Mouse (Mus musculus) granulocyte monocyte progenitor cell, adult 5-6 weeks (primary cell): ENCODE measurements around the gene Slc6a18. TPM values are rescaled to one million over a fixed set of nuclear protein-coding genes. Genes with fewer than 3 reads are reported as not detected.

Experiments used
- ATAC-seq: replicated peaks from 2 replicates; pipeline ENCODE4 v1.8.0; 2016; ENCODE audit warnings: mild to moderate bottlenecking, moderate TSS enrichment, inconsistent platforms; ENCODE audit not compliant: poor library complexity, severe bottlenecking
- total RNA-seq, 2 experiments: library from RNA; stranded (forward) in 1 of 2; stranded (reverse) in 1 of 2; fragments of 200-712, 200-1000 nt in 1 of 2; fragments of >200 nt in 1 of 2; fragmentation: Nextera tagmentation in 1 of 2; gene quantifications; 2 replicates each; pipeline ENCODE4 v1.2.3; 2014 to 2017

Slc6a18 gene
- total RNA-seq, 2 experiments from 2014 or later = not detected

DNA sequence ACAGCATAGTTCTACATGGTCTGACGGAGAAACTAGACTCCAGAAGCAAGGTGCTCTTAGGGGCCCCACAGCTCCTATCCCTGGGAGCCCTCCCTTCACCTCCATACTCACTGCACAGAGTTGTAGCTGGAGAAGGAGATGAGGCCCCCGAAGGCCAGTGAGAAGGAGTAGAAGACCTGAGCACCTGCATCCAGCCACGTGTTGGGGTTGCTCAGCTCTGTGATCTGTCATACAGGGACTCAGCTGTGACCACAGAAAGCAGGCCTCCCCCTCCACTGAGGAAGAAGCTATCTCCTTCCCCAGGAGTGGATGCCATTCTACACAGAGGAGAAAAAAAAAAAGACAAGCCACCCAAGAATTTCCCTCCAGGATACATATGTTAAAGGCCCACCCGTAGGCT lies 11.1 kb upstream of the Slc6a18 start:
- ATAC-seq = no peak

- no peak for ATAC-seq
These were observed 9.8 kb upstream of the Slc6a18 start for GRCm38 (mm10) chr13:73687601-73688000.

DNA sequence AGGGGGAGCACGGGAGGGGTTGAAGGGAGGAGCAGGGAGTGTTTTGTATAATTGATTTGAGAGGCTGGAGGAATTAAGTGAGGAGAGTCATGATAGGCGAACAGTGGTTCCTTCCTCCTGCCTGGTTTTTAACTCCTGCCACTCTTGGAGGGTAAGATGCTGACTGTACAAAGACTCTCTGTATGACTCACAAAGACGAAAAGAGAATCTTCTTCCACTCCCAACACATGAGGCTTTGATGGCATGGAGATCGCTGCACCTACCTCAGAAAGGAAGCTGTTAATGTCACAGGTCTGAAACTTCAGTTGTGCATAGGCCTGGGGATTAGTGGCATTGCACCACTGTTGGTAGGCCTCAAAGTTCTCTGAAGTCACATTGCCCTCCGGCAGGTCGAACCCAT lies 7.7 kb upstream of the Slc6a18 start:
- no peak for ATAC-seq

GRCm38 (mm10) chr13:73684412-73684811 lies 6.6 kb upstream of the Slc6a18 start:
- ATAC-seq = no peak

DNA sequence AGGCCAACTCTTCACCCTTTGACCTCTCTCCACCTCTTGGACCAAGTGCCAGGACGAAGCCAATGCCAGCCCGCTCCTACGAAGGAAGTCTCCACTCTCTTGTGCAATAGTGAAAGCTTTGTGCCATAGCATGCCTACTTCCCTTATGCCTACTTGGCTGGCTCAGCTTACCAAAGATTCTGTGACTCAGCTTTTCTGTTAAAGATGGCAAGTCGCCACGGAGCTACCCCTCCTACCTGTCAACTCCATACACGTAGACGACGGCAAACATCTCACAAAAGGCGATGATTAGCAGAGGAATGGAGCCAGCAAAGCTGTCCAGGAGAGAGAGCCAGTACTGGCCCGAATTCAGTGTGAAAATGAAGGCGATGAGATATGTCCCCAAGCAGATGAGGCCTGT lies 5.9 kb upstream of the Slc6a18 start:
- ATAC-seq = peak; percentile 98

DNA sequence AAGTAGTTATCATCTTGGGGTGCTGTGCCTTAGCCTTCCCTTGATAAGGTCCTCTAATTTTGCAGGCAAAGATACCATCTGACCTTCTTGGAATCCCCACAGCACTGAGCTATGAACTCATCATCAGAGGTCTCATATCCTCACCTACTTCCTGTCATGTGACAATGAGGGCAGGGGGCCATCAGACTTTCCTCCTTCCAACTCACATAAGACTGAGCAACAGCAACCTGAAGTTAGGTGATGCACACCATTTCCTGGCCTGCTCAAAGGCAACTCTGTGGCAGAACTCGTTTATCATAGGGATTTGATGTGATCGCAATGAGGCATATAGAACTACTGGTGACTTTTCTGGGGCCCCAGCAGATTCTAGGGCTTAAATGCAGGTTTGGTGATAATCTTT lies 4.4 kb upstream of the Slc6a18 start:
- no peak for ATAC-seq

DNA sequence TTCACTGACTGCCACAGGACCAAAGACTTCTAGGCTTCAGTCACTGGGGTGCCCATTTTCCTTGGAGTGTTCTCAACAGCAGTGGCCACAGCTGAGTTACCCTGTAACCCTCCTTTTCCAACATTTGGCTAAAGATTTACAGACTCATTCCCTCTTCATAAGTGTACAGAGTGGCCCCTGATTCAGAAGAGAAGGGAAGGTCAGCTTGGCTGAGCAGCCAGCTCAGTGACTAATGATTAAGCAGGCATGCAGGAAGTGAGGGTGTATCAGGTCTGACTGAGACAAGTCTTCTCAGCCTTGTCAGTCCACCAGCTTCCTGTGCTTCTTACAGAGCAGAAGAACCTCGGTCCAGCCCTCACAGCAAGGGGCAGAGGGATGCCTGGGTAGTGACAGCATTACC lies 2.6 kb upstream of the Slc6a18 start:
- no peak for ATAC-seq

- no peak for ATAC-seq
These were observed 1.5 kb upstream of the Slc6a18 start for GRCm38 (mm10) chr13:73679311-73679710.

- no peak for ATAC-seq
These were observed 2.7 kb downstream of the Slc6a18 start for GRCm38 (mm10) chr13:73675161-73675560.

- no peak for ATAC-seq
These were observed 17.6 kb downstream of the Slc6a18 start for GRCm38 (mm10) chr13:73660163-73660695.

DNA sequence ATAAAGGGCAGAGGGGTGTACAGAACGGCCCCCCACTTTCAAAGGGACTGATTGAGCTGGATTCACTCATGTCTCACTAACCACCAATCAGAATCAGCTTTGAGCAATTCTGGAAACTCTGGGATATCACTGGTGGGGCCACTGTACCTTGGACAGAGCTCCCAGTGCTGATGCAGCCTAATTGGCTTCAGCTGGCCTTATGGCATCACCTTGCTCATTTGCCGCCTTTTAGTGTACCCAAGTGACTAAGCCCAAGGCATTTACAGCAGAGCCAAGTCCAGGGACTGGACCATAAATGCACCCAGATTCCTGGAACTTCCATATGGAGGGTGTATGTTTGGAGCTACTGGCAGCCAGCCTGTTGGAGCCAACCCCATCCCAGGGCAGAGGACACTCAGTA lies 18.9 kb downstream of the Slc6a18 start:
- no peak for ATAC-seq

- no peak for ATAC-seq
These were observed 22.8 kb downstream of the Slc6a18 start for GRCm38 (mm10) chr13:73654976-73655375.

- no peak for ATAC-seq
These were observed 24.6 kb downstream of the Slc6a18 start for GRCm38 (mm10) chr13:73653266-73653665.

DNA sequence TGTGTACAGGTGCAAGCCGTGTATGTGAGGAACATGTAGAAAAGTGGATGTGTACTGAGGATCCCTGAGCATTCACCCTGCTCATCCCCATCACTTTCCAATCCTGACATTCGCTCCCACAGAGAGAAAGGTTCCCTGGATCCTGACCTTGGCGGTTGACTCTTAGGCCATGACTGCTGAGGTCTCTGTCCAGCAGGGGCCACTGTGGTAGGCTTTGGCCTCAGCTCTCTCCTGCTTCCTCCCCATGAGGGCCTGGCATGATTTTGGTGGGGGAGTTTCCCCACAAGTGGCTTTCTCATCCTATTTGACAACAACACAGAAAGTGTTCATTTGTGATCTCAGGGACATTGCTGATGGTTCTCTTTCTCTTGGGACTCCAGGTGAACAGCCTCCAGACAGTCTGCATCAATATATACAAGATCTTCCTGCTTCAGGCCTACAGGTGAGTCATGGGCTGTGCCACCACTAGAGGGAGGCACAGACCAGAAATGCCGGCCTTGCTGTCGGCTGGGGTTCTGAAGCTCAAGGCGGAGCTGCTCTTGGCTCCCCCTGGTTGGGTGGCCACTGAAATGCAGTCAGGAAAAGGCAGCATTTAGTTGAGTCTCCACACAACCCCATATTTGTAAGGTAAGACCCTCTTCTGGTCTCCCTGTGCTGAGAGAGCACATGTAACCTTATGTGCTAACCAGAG lies 31.3 kb downstream of the Slc6a18 start:
- peak; percentile 91 for ATAC-seq

- no peak for ATAC-seq
These were observed 36.5 kb downstream of the Slc6a18 start for GRCm38 (mm10) chr13:73641296-73641695.

DNA sequence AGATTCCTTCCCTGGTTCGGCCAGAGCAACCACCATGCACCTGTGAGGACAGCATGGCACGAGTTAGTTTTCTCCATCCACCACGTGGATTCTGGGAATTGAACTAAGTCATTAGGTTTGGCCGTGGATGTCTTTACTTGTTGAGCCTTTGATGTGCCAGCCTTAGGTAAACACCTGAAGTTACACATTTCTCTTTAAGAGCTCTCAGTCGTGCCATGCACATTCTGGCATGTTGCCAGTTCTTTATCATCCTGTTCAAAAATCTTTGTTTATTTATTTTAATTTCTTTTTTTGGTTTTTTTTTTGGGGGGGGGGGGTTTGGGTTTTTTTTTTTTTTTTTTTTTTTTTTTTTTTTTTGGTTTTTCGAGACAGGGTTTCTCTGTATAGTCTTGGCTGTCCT lies 40.0 kb downstream of the Slc6a18 start:
- ATAC-seq = no peak

DNA sequence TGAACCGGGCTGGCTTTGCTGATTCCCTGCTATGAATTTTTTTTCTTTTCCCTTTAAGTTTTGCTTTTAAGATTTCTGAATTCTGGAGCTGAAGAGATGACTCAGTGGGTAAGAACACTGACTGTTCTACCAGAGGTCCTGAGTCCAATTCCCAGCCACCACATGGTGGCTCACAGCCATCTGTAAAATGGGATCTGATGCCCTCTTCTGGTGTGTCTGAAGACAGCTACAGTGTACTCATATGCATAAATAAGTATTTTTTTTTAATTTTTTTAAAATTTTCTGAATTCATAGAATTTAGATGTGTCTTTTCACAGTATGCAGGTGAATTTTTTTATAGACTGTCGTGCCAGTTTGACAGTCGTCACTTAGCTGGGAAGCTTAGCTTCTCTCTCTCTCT lies 46.0 kb downstream of the Slc6a18 start:
- no peak for ATAC-seq

DNA sequence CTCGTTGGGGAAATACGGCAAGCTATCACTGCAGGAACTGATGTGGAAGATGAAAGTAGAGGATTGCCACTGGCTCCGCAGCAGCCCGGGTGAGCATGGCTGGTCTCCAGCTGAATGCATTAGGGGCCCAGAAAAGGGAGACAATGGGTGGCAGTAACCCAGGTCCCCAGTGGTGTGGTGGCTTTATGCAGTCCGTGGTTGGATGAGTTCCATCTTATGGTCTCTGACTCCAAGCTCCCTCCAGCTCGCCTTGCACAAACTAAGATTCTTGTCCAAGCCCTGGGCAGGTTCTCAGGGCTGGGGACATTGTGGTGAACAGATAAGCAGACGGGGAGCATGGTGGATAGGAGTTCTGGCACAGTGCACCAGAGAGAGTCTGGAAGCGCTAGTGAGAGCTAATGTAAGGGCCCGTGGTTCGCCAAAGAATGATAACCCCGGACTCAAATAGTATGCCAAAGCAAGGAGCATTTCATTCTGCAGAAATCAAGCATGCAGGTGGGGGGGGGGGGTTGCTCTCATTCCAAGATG lies 49.2 kb downstream of the Slc6a18 start:
- no peak for ATAC-seq

GRCm38 (mm10) chr13:73626745-73627549 lies 50.9 kb downstream of the Slc6a18 start, which contains the start of gene Tert:
Tert (plus strand) TSS chr13:73626911.
- ATAC-seq = peak; percentile 80

GRCm38 (mm10) chr13:73626410-73626744 lies 51.4 kb downstream of the Slc6a18 start:
- no peak; the same call in 1 of the 2 replicates for ATAC-seq

- ATAC-seq = peak; percentile 43; the same call in 1 of the 2 replicates
These were observed 57.2 kb downstream of the Slc6a18 start for GRCm38 (mm10) chr13:73620637-73621036.
